Mouse (Mus musculus): ENCODE measurements at regions not wholly inside any gene's neighbourhood (a gene's known extent, or its start where the extent isn't known, plus 50 kb on each side); places are given as distances from the start of the nearest gene placed in this dataset.

- TF ChIP-seq CTCF (IDR thresholded peaks at IDR 0.05; ENCODE audit: borderline replicate concordance, extremely low read depth, insufficient read depth, insufficient read length) (no peak), POLR2A (IDR thresholded peaks at IDR 0.05; ENCODE audit: borderline replicate concordance, extremely low read depth, insufficient read depth, insufficient read length, poor library complexity, severe bottlenecking) (no peak)
These were observed 922.2 kb upstream of the Got2 start for GRCm38 (mm10) chr8:96810550-96810949.
